Mouse (Mus musculus) small intestine, adult 2 months (tissue): ENCODE measurements around the gene Smarca5.

Experiments
- CTCF ChIP-seq: fragments of 200-500 bp; IDR thresholded peaks from 2 replicates; pipeline ENCODE4 v1.5.1; 2012; ENCODE audit warnings: low read depth, mild to moderate bottlenecking, control low read depth, inconsistent platforms, low read length, moderate library complexity, mixed read lengths; ENCODE audit not compliant: insufficient replicate concordance, insufficient read length; ENCODE audit errors: extremely low read depth
- POLR2A ChIP-seq: fragments of 200-500 bp; IDR thresholded peaks from 2 replicates; pipeline ENCODE4 v1.6.1; 2012; ENCODE audit warnings: low read depth, mild to moderate bottlenecking, control low read depth, inconsistent platforms, low read length, moderate library complexity

DNA sequence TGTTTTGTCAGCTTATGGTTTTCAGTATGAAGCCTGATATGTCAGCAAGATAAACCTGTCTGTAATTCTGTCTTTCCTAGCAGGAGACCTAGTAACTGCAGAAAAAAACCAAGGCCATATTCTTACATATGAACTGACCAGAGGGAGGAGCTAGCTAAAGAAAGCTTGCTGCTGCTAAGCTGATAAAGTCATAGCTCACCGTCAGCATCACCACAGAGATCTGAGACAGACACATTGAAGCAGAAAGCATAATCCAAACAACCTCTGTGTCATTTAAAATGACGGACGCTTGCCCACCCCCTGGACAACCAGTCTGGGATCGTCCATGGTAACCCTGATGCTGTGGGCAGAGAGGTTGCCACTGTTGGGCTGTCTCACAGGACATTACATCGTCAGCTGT lies 56.7 kb downstream of the Smarca5 start:
- TF ChIP-seq CTCF (no peak), POLR2A (no peak)
